In the genomic region with DNA sequence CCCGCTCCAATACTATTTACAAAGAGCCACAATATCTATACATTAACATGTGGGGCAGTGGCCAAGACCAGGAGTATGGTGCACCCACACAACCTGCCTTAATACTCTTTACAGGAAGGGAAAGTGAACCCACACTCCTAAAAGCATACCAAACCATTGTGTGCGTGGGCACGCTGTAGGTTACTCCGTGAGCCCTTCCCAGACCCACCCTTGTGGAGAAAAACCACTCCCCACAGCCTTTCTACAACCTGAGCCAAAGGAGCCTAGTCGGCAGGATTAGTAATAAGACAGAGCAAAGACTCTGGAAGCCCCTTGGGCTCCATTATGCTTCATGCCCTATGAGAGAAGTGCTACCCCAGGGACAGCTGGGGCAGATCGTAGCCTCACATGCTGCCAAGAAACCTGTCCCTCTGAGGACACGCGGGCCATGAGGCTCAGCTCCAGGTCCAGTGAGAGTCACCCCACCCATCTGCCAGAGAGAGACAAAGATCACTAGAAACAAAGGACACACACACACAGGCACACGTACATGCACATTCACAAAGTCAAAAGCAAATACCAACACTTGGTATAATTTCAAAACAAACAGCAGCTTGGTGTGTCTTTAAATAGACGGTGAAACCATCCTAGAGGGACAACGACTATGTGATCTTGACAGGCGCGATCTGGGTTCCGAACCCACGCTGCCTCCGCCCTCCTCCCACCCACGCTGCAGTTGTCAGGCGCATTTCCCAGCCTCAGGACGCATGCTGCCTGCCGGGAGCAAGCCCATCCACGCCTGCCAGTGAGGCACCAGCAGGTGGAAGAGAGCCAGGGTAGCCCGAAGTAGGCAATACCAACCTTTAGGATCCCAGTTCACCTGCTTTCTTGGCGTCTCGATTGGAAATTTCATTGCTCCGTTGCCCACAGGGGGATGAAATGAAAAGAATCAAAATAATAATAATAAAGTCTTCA, we compare ENCODE assay signal across 8 mouse cellular contexts. TPM values are rescaled to one million over a fixed set of nuclear protein-coding genes. Genes with fewer than 3 reads are reported as not detected.
DNase-seq lines count a peak whose midpoint lies in the region; ATAC-seq lines count a peak whose summit lies in the region.

No protein-coding gene starts in this region.

- peak; percentile 15 to 21 for DNase-seq in kidney, postnatal 4 days
- no peak for DNase-seq in kidney, adult 8-10 months
- peak; percentile 89 to 92 for DNase-seq in cerebellum, postnatal 10 days
- DNase-seq in frontal cortex, postnatal 25 days (ENCODE audit: low spot score in 2 of 2): peak; percentile 53 to 69
- peak; percentile 80 to 89 for DNase-seq in left cerebral cortex, postnatal 14 days (ENCODE audit: low spot score in 2 of 2)
- peak; percentile 58 for DNase-seq in retina, embryonic 14.5 days (ENCODE audit: low spot score)
- no peak for DNase-seq in spleen, postnatal 10 days (ENCODE audit: low spot score in 2 of 2)

- intact Hi-C loops in left cerebral cortex, postnatal 14 days (cut with DNase I): loop anchor here (5.0 kb wide), 1 partner anchor 36 kb away; no protein-coding TSS in a partner anchor

- ATAC-seq in megakaryocyte-erythroid progenitor cell, adult 5-6 weeks (replicated peaks; ENCODE audit: low FRiP score, low TSS enrichment, poor library complexity, severe bottlenecking): no peak

RNA-seq across cellular contexts. Expression of a gene that starts 4.5 kb away (rescaled TPM):
- 10 to 100 TPM; 22.8 to 26.2 TPM for total RNA-seq in left cerebral cortex, postnatal 14 days (2021)
- not detected in 2 replicates for total RNA-seq in megakaryocyte-erythroid progenitor cell, adult 5-6 weeks (2014; fragmentation: Nextera tagmentation)
- not detected in 2 replicates for total RNA-seq in megakaryocyte-erythroid progenitor cell, adult 5-6 weeks (2017)

RNA-seq across cellular contexts. Expression of a gene that starts 54.4 kb away (rescaled TPM):
- 10 to 100 TPM; 32.6 to 32.8 TPM for total RNA-seq in left cerebral cortex, postnatal 14 days (2021)
- total RNA-seq in megakaryocyte-erythroid progenitor cell, adult 5-6 weeks (2014; fragmentation: Nextera tagmentation): 8.7 and 21.2 TPM in 2 replicates
- total RNA-seq in megakaryocyte-erythroid progenitor cell, adult 5-6 weeks (2017): 8.5 and 14.3 TPM in 2 replicates

Comparison
In these comparisons a context has a peak if more than half of its experiments do, and no peak if none do; other contexts are left out.
1. DNase-seq: peak in kidney, postnatal 4 days (2 of 2), cerebellum, postnatal 10 days (2 of 2), frontal cortex, postnatal 25 days (2 of 2), left cerebral cortex, postnatal 14 days (2 of 2) and retina, embryonic 14.5 days (single experiment); none in kidney, adult 8-10 months (0 of 2) and spleen, postnatal 10 days (0 of 2).
2. RNA of a gene that starts 4.5 kb away (total RNA-seq): 22.8 to 26.2 TPM in left cerebral cortex, postnatal 14 days; not detected in megakaryocyte-erythroid progenitor cell, adult 5-6 weeks; every median in the first group is over 10 times any median in the second.